Mouse (Mus musculus): ENCODE data around the gene Tmem80.

Gene Tmem80

GRCm38 (mm10) chr7:141363106-141363751, 35.7 kb downstream of the Tmem80 start:
- DNase-seq = peak; percentile 79 to 89

- peak in 1 of 2 experiments; percentile 10 for DNase-seq
Observed at GRCm38 (mm10) chr7:141363752-141364125, 36.2 kb downstream of the Tmem80 start.

- DNase-seq = no peak
Observed at GRCm38 (mm10) chr7:141364349-141365048, 37.0 kb downstream of the Tmem80 start.

- DNase-seq = no peak
Observed at GRCm38 (mm10) chr7:141365049-141365445, 37.5 kb downstream of the Tmem80 start.

- no peak for DNase-seq
Observed at GRCm38 (mm10) chr7:141367358-141367757, 39.8 kb downstream of the Tmem80 start.

GRCm38 (mm10) chr7:141369918-141370317, 42.4 kb downstream of the Tmem80 start:
- no peak for DNase-seq

- DNase-seq = no peak
Observed at GRCm38 (mm10) chr7:141371942-141372595, 44.5 kb downstream of the Tmem80 start.

GRCm38 (mm10) chr7:141373611-141374010, 46.1 kb downstream of the Tmem80 start:
- no peak for DNase-seq

GRCm38 (mm10) chr7:141374399-141374798, 46.9 kb downstream of the Tmem80 start:
- no peak for DNase-seq

GRCm38 (mm10) chr7:141379584-141379983, 52.0 kb downstream of the Tmem80 start:
- no peak for DNase-seq

GRCm38 (mm10) chr7:141381068-141381835, 53.7 kb downstream of the Tmem80 start:
- DNase-seq = no peak
